Mouse (Mus musculus) mouse trophoblast stem cell (cell line): ENCODE results near the gene Adss.

Experiments
- in situ Hi-C, 2 experiments: fragments of 300-500 bp; cut with MseI, MboI; formaldehyde crosslinking; loops; 2 replicates in 1 of 2; 3 replicates in 1 of 2; pipeline ENCODE4 v1.15.1; 2025

Gene Adss

GRCm38 (mm10) chr1:177729043-177730024 is 67.0 kb downstream of the Adss start, which contains the start of gene 1700016C15Rik:
Gene 1700016C15Rik, plus strand, starts transcription at chr1:177729814.
- in situ Hi-C loops: no loop called here

- in situ Hi-C loops: no loop called here
Observed at GRCm38 (mm10) chr1:177727883-177728525, 68.3 kb downstream of the Adss start.

- in situ Hi-C loops: no loop called here
Observed at GRCm38 (mm10) chr1:177726870-177727269, 69.4 kb downstream of the Adss start.

GRCm38 (mm10) chr1:177723786-177724185 is 72.5 kb downstream of the Adss start:
- in situ Hi-C loops: no loop called here

GRCm38 (mm10) chr1:177719029-177719427 is 77.3 kb downstream of the Adss start:
- in situ Hi-C loops: no loop called here

- in situ Hi-C loops: no loop called here
Observed at GRCm38 (mm10) chr1:177718340-177719028, 77.8 kb downstream of the Adss start.

GRCm38 (mm10) chr1:177717057-177717835 is 79.1 kb downstream of the Adss start:
- in situ Hi-C loops: no loop called here

- in situ Hi-C loops: no loop called here
Observed at GRCm38 (mm10) chr1:177716448-177716847, 79.9 kb downstream of the Adss start.

GRCm38 (mm10) chr1:177714397-177715012 is 81.8 kb downstream of the Adss start:
- in situ Hi-C loops: no loop called here

- in situ Hi-C loops: no loop called here
Observed at GRCm38 (mm10) chr1:177713635-177714396, 82.5 kb downstream of the Adss start.
